Mouse (Mus musculus) spleen, adult 18-20 months (tissue): ENCODE measurements at regions not wholly inside any gene's neighbourhood (a gene's known extent, or its start where the extent isn't known, plus 50 kb on each side); places are given as distances from the start of the nearest gene placed in this dataset.

Source experiments
- DNase-seq, 2 experiments: peaks; one replicate each; pipeline ENCODE4 v3.0.0; 2022; ENCODE audit warnings: mixed read lengths in 2 of 2

GRCm38 (mm10) chr4:7206987-7207386 lies 1031.9 kb downstream of the Car8 start:
- DNase-seq = no peak

- DNase-seq = no peak
Measured at GRCm38 (mm10) chr4:7201816-7202215, 1037.0 kb downstream of the Car8 start.

DNA sequence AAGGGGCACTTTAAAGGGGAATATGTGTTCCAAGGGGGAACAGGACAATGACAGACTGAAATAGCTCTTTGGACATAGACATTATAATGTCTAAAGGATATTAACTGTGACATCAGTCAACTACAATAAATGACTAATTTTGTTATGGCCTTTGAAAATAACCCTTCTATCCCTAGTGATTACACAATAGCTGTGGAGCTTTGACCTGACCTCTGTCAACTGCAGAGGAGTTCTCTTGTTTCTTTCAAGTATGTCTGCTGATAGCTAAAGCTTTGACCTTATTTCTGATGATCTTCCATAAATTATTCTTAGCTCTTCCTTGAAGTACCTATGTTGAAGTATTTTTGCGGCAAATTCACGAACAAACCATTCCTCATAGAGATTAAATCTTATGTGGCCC lies 1038.9 kb downstream of the Car8 start:
- DNase-seq = no peak

DNA sequence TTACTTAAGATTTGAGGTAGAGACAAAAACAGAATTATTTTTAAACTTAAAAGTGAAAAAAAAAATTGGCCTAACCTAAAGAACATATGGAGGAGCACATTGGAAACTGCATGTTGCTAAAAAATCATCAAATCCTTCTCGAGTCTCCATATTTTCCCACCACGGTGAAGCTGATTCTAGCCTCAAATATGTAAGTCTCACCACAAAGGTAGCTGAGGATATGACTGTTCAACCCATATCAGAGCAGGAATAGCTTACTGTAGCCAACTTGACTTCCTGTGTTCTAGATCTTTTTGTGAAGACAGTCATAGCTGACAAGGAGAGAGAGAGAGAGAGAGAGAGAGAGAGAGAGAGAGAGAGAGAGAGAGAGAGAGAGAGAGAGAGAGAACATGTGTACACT lies 1039.8 kb downstream of the Car8 start:
- no peak for DNase-seq

DNA sequence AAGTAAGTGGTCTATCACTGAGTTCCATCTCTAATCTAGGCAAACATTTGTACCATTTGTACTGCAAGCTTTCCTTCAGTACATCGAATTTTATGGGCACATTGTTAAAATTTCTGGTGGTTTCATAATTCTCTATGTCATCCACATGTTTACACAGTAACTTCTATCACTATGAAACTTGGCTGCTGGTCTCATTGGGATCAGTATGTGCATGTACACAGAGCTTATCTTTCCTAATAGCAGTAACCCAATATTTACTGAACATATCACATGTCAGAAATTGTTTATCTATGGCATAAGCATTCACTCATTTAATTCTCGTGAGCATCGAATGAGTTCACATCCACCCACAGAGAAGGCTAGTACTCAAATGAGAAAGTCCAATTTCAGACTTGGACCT lies 1042.3 kb downstream of the Car8 start:
- no peak for DNase-seq

DNA sequence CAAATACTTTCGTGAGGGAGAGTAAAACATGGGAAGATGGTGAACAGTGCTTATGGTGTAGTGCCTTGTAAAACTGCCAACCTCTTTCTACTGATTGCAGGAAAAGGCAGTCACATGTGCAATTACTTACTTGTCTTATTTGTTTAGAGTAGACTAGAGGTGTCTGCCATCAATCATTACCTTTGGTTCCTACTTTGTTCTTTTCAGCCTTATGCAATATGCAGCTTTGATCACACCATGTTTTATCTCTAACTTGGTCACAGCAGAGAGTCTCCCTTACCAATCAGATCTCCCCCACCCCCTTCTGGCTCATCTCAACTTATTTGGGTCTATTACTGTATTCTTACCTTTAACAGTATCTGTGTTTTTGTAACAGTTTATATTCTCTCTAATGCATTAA lies 1043.2 kb downstream of the Car8 start:
- DNase-seq = no peak

DNA sequence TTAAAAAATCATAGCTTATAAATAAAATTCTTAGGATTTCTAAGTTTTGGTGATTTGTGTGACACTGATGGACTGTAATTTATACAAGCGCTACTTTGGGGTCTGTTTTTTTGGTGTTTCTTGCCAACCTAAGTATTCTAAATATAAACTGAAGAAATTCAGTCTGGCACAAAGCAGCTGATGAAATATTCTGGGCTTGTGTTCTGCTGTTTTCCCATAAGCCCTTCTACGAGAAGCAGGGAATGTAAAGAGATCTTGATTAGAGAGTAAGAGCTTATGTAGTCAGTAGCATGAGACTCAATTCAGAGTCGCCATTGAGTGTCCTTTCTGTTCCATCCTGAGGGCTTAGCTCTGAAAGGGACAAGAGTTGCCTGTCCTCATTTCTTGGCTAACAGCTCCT lies 1046.9 kb downstream of the Car8 start:
- no peak for DNase-seq

- no peak for DNase-seq
Measured at GRCm38 (mm10) chr4:7191228-7191627, 1047.6 kb downstream of the Car8 start.

GRCm38 (mm10) chr4:7175030-7175429 lies 1063.8 kb downstream of the Car8 start:
- DNase-seq = no peak

DNA sequence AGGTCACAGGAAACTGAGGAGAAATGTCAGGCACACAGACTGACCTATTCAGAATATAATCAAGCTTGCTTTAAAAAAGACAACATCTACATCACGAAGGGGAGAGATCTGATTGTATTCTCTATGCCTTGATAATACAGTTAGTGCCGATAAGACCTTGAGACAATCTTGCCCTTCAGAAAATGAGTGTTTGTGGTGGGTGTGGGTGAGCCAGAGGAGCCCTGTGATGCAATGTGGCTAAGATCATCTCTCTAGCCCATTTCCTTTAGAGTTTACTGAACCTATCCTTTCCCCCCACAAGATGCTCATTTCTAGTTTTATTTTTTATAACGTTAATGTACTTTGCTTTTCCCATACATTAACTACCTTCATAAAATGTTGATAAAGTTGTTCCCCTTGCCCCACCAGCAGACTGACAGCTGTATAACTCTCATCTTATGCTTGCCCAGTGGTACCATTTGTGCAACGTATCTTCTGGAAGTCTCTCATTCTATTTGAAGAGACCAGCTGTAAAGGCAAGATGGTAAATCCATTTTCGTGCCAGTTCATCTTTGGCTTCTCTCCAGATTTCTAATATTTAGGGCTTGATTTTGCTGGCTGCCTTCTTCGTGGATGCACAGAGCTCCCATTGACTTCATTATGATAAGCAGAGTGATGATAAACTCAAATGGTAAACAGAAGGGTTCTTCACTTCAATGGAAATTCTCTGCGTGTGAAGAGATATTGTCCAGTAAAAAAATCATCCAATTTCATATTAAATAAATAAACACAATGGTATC lies 1066.1 kb downstream of the Car8 start:
- DNase-seq = no peak

GRCm38 (mm10) chr4:7171637-7172417 lies 1067.0 kb downstream of the Car8 start:
- no peak for DNase-seq

- DNase-seq = no peak
Measured at GRCm38 (mm10) chr4:7161411-7161810, 1077.4 kb downstream of the Car8 start.

GRCm38 (mm10) chr4:7157883-7158282 lies 1081.0 kb downstream of the Car8 start:
- no peak for DNase-seq

- DNase-seq = no peak
Measured at GRCm38 (mm10) chr4:7154256-7154655, 1084.6 kb downstream of the Car8 start.

- no peak for DNase-seq
Measured at GRCm38 (mm10) chr4:7153835-7154234, 1085.0 kb downstream of the Car8 start.

DNA sequence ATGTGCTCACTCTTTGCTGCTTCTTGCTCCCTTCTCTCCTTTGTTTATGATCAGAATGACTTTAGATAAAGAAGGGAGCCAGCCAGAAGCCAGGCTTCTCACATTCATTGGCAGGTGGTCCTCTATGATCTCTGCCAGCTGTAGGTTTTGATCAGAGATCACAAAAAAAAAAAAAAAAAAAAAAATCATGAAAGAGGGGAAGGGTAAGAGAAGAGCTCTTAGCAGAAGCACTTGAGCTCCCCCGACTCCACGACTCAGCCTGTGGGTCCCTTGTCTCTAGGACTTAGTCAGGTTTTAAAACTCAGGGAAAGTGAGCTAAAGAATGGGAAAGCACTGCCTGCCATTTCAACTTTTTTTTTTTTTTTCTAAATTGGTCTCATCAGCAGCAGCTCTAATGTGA lies 1093.1 kb downstream of the Car8 start:
- DNase-seq = no peak

GRCm38 (mm10) chr4:7144215-7144614 lies 1094.6 kb downstream of the Car8 start:
- no peak for DNase-seq

DNA sequence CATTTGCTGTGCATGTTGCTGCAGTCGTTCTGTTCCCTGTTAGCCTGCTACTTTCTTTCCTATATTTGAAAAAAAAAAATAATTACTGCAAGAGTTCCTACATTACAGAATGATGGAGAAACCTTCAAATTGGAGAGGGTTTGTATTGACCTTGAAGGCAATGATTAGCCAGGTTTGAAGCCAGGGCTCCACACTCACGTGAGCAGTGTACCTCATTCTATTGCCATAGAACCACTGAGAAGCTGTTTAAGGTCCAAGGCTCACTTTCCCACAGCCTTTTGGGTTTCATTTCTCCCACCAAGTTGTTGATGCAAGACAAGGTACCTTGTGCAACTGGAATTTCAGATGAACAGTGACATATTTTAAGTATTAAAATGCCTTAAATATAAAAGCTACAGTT lies 1095.2 kb downstream of the Car8 start:
- DNase-seq = no peak

GRCm38 (mm10) chr4:7142781-7143180 lies 1096.1 kb downstream of the Car8 start:
- DNase-seq = no peak

DNA sequence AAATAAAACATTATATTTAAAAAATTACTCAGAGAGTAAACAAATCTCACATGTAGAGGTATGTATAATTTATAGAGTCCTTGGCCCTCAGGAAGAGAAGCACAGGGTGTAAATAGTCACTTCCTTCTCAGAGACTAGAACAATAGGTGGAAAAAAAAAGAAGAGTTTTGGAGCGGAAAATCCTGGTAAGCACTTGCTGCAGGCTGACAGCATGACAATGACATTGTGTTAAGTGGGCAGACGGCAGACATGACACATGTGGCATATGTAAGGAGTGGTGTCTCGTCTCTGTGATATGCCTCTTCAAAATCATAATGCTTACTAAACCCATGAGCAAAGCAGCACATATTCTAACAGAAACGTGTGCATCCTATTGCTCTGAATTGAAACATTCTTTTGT lies 1126.7 kb downstream of the Car8 start:
- no peak for DNase-seq

DNA sequence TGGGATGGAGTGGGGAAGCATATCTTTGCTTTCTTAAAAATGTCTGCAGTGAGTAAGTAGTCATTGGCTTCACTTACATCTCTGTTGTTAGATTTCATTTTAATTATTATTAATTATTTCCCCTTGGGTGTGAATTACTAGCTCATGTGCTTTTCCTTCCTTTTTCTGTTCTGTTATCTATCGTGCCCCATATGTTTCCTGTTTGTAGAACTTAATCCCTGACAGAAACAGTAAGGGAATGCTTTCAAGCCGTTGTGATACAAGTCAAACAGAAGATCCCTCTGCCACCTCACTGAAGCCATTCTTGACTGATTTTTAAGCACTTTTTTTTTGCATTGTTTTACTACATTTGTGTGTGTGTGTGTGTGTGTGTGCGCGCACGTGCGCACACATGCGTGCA lies 1145.9 kb downstream of the Car8 start:
- no peak for DNase-seq

DNA sequence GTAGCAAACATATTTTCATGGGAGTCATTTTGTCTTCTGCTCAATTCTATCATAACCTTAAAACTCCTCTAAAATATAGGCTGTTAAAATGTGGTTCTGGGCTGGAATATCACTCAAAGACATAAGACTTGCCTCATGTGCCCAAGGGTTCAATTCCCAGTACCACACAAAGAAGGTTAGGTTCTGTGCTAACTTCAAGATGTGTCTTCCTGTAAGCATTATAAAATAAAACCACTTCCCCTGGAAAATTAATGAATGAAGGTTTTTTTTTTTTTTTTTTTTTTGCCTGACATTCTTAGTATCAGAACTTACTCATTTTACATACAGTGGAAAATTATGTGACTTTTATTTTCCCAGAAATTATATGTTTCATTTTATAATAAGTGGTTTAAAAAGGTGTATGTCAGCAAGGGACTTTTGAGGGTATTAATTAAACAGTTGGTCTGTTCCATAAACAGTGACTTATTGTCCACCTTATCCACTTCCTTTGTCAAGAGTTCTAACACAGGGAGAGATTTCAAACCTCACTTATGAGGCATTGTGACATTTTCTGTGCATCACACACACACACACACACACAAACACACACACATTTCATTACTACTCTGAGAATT lies 1147.5 kb downstream of the Car8 start:
- no peak for DNase-seq
